Mouse (Mus musculus) cerebellum, adult 11 months (tissue): ENCODE results near the gene Emx2.

Source experiments
- DNase-seq: peaks from one replicate; pipeline ENCODE4 v3.0.0; 2022

Gene Emx2

DNA sequence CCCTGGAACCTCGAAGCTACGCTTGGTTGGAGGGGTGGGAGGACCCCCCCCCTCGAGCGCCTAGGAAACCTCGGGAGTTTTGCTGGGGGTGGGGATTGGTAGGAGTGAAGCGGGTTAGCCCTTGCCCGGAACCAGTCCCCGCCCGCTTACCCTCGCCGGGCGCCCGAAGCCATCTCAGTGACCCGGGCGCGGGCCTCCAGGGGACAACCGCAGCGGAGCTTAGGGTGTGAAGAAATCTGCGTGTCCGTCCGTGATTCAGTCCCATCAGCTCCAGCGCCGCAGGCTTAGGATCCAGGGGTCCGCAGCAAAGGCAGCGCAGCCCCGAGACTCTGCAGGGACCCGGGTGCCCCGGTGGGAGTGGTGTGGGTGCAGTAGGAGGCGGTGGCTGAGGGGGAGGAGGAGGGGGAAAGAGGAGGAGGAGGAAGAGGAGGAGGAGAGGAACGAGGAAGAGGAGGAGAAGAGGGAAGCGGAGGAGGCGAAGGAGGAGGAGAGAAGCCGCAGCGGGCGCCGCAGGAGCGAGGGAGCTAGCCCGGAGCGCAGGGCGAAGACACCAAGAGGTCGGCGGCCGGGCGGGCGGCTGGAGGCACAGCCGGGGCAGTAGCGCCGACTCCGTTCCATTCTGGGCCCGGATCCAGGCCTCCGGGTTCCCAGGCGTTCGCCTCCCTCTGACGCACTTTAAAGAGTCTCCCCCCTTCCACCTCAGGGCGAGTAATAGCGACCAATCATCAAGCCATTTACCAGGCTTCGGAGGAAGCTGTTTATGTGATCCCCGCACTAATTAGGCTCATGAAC, at the start of gene Emx2:
Emx2 (plus strand) TSS at position 422 of the 792 bp plus-strand sequence.
- no peak for DNase-seq

DNA sequence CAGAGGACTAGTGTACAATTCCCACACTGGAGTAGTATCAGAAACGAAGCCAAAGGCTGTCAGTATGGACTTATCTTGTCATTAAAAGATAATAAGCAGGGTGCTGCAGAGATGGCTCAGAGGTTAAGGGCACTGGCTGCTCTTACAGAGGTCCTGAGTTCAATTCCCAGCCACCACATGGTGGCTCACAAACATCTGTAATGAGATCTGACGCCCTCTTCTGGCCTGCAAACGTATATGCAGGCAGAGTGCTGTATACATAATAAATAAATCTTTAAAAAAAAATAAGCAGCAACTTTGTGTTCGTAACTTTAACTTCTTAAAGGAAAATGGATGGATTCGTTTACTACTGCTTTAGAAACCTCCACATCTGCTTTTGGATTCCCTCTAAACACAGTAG, 44.0 kb upstream of the Emx2 start:
- DNase-seq: no peak

DNA sequence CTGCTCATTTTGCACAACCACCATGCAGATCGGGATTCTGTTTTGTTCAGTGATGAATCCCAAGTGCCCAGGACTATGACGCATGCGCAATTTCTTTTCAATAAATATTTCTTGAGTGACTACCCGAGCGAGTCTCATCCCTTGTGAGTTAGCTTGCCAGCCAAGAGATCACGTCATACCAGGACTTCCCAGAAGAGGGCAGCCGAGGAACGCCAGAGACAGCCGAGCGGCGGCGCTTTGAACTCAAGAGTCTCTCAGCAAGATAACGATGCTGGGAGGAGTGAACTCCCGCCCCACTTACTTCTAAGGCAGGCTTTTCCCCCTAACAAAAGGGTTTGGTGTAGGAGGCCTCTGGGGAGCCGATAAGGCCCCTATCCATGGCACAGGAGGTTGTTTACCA, 40.1 kb upstream of the Emx2 start:
- DNase-seq: peak; percentile 63

DNA sequence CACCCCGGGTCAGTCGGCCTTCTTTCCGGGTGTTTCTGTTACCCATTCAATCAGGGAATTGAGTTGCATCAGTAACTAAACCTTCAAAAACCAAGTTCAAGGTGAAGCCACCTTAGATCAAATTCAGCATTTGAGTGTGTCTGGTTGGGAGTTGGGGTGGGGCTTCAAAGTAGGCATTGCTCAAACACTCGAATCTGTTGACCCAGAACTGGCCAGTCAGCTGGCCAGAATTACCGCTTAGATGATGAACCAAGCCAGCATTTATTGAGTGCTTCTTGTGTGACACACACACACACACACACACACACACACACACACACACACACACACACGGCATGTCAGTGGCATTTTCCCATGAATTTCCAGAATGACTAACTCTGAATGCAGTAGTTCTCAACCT, 39.5 kb upstream of the Emx2 start:
- DNase-seq: no peak

DNA sequence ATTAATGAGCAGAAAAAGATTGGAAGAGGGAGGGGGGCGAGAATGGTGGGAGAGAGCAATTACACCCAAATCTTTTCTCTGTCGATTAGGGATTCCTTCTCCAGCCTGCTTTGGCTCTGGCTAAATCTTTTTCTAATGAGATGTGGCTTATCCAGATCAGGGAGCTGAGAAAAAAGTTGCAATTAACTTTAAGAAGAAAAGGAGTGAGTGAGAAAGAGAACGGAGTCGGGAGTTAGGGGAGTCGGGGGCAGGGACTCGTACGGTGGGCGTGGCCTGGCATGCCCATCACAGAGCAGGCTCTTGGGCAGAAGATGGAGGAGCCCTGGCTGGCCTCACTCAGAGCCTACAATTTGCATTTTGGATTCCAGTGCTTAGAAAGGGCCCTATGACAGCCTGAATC, 35.8 kb upstream of the Emx2 start:
- no peak for DNase-seq

DNA sequence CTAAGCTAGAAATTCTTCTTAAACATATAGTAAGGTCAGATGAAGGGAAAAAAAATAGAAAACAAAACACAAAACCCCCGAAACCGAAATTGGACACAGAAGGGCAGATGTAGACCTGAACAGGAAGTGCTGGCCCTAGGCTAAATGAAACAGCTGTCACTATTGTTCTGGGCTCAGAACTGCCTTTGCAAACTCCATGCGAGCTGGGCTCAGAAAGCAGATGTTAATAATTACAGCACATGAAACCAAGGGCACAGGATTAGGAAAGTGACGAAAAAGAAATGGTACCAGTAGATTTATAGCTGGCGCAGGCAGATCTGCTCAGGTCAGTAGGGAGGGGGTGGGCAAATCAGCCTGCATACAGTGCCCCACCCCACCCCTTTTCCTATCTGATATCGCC, 34.5 kb upstream of the Emx2 start:
- no peak for DNase-seq

DNA sequence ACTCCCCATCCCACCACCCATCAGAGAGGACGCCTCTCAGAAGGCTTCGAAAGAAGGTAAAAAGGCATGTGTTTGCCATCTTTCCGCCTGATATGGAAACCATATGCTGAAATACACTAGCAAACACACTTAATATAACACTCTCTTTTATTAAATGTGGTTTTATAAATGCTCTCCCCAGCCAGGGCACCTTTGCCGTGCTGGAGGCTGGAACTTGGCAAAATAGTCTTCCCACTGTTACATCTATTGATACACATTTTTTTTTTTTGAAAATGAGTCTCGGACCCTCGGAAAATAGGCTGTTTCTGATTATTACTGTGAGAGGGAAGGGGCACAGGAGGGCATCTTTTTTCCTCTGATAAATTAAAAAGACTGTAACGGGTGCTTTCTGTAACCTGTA, 33.2 kb upstream of the Emx2 start:
- DNase-seq: no peak

DNA sequence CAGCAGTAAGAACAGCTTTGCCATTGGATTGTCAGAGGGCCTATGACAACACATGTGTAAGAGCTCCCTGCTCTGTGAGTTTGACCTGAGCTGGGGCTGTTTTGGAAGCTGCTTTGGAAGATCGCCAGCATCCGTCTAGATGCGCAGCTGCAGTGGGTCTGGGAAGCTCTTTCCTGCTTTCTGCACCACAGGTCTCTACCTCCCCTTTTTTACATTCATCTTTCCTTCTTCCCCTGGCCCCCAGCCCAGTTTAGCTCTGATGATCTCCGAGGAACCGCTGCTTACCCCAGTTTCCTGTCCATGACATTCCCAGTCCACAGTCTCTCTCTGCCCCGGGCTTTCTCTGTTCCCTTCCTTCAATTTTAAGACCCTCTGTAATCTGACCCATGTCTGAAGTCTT, 25.9 kb upstream of the Emx2 start:
- no peak for DNase-seq

DNA sequence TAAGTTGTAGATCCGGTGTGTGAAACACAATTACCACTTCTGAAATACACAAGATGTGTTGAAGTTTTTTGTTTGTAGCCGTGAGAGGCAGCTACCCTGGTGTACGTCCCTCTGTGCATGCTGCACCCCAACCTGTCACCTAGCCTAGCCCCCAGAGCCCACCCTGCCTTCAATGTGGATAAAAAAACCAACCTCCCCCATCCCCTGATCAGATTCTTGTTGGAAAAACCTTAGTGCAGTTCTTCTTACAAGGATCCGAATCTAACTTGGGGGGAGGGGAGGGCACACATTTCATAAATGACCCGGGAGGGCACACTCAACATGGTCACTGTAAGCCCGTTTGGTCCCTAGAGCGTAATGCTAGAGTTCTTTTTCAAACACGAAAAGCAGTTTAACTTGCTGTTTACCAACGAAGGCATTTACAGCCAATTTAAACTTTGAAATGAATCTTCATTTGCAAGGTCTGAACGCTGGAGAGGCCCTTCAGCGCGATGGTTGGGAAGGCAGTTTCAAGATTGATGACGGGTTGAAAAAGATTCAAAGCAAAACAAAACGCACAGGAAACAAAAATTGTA, 7.5 kb upstream of the Emx2 start:
- no peak for DNase-seq

DNA sequence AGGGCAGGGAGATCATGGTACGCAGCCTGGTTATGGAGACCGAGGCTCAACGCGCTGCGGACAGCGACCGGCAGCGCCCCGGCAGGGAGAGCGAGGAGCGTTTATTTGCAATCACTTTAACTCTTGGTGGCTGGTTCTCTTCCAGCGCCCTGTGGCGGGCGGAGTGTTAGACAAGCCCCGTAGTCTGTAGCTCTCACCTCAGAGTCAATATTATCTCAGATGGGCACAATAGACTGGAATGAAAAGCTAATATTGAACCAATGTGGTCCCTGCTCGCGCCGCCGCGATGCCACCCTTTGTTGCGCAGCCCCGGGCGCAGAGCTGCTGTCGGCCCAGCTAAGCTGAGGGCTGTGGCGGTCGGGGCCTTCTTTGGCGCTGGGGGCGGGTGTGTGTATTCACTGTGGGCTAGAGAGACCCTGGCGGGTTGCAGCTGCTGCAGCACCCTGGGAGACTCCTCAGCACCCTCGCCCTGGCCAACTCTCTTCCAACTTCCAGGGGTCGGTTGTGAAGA, 6.7 kb upstream of the Emx2 start:
- DNase-seq: no peak

DNA sequence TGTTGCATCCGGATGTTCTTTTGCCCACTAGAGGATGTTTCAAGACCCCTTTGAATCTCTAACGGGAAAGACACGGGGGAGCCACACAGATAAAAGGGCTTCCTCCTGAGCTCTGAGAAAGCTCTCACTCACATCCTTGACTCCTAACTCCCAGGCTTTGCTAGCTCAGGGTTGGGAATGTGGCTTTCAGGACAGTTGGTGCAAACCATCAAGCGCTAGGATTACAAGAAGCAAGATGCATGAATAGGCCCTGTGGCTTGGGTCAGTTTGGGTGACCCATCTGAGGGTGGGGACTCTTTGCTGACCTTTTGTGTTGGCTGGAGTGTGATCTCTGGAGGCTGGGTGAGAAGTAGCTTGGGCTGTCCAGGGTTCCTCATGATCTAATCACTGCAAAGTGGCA, 5.9 kb upstream of the Emx2 start:
- no peak for DNase-seq

DNA sequence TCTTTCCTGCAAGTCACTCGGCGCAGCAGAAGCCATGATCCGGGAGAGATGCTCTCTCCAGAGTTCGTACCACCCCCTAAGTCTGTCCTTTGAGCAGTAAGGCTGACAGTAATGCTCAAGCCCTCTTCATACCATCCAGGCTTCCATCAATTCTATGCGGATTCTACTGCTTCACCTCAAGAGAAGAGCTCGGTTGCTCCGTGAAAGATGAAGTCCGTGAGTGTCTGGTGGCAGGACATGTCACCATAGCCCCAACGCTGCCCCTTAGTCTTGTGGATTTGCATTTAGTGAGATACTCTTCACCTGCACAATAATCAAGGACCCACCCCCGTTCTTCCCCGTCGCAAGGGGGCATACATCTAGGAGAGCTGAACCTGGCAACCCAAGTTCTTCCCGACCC, 4.6 kb upstream of the Emx2 start:
- no peak for DNase-seq

DNA sequence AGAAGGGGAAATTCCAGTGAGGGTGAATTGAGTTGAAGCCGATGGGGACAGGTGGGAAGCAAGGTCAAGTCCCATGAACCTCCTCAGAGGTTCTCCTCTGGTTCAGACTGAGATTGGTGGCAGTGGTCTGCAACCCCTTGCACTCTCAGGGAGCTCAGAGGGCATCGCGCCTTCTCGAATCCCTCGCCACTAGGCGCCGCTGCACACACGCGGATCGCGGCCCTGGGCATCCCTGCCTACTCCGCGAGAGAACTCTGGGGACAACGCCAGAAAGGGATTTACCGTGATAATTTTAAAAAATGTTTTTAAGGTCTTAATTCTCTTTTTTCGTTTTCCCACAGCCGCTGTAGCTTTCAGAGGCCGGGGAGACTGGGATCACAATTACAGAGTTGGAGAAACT, 4.0 kb upstream of the Emx2 start:
- DNase-seq: peak; percentile 28

DNA sequence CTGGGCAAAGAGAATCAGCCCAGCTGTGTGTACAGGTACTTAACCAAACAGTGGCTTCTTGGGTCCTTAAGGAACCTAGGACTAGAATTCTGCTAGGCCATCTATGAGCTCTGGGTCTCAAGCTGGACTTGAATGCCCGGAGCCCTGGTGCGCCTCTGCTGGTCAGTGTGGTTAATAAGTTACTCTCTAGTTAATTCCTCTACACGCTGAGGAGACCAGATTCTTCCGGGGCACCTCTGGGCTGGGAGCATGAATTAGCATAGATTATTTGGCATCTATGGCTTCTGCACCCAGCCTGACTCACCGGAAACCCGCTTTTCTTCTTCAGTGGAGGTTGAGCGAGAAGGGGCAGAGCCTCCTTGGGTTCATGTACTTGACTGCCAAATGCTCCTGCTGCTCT, 2.5 kb upstream of the Emx2 start:
- DNase-seq: no peak

DNA sequence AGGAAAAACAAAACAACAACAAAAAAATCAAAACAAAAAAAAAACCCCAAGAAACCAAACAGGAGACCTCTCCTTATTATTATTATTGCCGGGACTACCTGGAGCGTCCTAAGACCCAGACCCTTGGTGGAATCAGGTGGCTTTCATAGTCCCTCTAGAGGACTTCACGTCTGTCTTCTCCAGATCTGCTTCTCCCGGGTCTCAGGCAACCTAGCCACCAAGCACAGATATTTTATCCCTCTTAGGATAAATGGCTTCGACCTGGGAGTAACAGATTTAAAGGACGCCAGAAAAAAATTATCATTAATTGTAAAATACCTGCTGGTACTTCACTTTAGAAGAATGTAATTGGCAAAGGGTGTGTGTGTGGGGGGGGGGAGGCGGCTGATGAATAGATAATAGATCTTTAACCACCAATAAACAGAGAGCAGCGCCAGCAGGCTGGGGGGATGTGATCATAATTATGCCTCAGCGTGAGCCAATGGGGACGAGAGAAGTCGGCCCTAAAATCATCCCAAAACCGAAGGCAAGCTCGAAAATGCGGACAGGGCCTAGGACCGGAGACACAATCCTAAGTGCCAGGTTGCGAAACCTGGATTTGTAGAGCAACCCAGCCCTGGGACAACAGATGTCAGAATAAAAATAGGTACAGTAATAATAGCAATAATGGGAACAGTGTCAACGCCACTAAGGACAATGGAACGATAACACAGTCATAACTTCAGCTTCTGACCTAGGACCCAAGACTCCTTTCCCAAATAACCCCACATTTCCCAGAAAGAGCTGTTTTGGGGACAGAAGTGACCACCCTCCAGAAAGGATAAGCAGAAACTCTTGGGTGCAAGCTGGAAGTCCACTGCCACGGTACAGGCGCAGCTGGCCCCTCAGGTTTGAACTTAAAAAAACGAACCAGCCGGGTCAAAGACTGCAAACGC, 894 bp upstream of the Emx2 start:
- no peak for DNase-seq

DNA sequence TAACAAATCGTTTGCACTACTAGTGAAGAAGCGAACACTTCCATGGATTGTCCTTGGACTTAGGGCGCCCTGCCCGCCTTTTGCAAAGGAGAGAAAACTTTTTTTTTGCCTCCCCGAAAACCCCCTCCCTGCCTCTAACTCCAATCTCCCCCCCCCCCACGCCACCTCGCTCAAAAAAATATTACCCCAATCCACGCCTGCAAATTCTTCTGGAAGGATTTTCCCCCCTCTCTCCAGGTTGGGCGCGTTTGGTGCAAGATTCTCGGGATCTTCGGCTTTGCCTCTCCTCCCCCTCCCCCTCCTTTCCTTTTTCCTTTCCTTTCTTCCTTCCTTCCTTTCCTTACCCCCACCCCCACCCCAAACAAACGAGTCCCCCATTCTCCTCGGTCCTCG, 567 bp downstream of the Emx2 start:
- DNase-seq: no peak

DNA sequence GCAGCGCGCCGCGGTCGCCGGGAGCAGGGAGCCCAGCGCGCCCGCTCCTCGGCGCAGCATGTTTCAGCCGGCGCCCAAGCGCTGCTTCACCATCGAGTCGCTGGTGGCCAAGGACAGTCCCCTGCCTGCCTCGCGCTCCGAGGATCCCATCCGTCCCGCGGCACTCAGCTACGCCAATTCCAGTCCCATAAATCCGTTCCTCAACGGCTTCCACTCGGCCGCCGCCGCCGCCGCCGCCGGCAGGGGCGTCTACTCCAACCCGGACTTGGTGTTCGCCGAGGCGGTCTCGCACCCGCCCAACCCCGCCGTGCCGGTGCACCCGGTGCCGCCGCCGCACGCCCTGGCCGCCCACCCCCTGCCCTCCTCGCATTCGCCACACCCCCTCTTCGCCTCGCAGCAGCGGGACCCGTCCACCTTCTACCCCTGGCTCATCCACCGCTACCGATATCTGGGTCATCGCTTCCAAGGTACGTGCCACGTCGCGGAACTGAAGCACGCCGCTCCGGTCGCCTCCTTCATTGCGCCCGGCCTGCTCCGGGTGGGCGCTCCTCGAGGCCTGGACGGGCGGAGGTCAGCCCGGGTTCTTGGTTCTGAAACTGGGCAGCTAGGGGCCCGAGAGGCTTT, 1.1 kb downstream of the Emx2 start:
- DNase-seq: no peak

DNA sequence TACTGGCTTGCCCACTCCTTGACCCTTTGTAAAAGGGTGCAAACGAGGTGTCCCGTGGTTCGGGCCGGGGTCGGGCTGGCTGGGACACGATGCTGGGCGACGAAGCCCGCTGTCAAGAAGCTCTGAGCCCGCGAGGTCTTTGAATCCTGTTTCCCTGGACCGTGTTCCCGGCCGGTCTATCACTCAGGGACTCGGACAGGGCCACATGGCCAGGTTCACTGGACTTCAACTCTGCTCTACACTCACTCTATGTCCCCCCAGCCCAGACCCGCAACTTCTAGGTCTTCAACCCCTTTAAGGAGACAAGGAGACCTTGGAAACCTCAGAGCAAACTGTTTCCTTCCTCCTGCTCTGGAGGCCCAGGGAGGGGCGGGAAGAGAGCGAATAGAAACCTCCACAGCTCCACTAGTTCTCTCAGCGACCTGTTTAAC, 1.7 kb downstream of the Emx2 start:
- DNase-seq: no peak

DNA sequence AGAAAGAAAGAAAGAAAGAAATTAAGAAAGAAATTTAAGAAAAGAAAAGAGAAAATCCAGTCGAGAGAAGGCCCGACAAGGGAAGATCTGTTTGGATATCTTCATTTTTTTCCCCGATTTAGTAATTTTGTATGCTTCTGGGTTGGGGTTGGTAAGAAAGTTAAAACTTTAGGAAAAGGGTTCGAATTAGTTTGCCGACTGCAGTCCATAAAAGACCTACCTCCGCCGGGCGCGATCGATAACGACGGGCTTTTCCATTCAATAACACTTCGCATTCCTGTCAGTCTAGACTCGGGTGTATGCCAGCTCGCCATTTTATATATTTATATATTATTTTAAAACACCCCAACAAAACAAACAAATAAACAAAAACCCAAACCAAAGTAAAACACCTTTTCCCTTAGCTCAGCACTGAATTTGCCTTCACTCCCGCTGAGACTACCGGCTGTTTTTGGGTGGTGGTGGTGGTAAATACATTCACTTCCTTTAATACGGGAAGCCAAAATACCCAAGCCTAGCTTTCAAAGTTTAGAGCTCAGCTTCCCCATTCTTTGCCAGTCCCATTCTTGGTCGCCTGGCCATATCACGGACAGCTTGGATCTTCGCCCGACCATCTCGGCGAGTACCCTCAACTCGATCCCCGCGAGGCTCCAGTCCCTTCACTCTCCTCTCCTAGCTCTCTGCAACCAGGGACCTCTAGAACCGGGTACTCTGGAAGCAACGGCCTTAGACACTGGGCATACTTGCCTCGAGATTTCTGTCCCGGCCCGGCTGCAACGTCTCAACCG, 2.4 kb downstream of the Emx2 start:
- DNase-seq: no peak

DNA sequence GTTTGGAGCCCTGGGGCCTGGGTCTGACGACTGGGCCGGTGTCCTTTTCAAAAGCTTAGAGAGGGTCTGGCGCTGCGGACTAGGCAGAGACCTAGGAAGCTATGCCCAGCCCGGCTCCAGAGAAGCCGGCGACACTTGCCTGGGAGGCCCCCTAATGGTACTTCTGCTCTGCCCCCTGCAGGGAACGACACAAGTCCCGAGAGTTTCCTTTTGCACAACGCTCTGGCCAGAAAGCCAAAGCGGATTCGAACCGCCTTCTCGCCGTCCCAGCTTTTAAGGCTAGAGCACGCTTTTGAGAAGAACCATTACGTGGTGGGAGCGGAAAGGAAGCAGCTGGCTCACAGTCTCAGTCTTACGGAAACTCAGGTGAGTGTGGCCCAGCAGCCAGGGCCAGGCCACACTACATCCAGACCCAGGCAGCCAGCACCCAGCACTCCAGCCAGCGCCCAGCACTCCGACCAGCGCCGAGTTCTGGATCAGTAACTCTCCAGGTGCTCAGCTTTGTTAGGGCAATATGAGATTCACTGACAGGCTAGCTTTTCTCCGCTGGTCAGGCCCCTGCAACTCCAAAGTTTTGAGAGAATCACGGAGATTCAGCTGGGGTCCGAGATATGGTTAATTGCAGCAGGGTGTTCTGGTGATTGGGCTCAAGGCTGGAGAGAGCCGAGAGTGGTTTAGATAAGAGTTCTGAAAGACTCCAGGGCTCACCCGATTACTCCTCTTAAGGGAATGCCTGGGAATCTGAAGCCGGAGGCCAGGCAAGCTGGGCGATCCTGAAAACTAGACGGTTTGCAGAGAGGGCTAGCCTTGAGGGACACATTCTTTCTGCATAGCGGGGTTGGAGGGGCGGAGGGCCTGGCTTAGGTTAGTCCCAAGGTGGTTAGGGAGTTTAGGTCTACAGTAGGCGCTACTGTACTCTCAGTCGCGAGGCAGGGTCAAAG, 3.6 kb downstream of the Emx2 start:
- no peak for DNase-seq
